Mouse (Mus musculus) liver, postnatal 0 days (tissue): ENCODE data around the gene 4930432M17Rik.

Experiments used
- CTCF ChIP-seq: sonication (generic); IDR thresholded peaks from 2 replicates; pipeline ENCODE4 v1.5.1; 2016; ENCODE audit warnings: antibody characterized with exemption, low read depth
- EP300 ChIP-seq: IDR thresholded peaks from 2 replicates; pipeline ENCODE4 v1.6.1; 2016; ENCODE audit warnings: antibody characterized with exemption, low read depth, mild to moderate bottlenecking

GRCm38 (mm10) chr3:121712222-121712621, 41.7 kb downstream of the 4930432M17Rik start:
- TF ChIP-seq CTCF (no peak), EP300 (no peak)
